Mouse (Mus musculus) small intestine, adult 2 months (tissue): Measurements from ENCODE around the gene Mob4.

Experiments
- CTCF ChIP-seq: fragments of 200-500 bp; IDR thresholded peaks from 2 replicates; pipeline ENCODE4 v1.5.1; 2012; ENCODE audit warnings: low read depth, mild to moderate bottlenecking, control low read depth, inconsistent platforms, low read length, moderate library complexity, mixed read lengths; ENCODE audit not compliant: insufficient replicate concordance, insufficient read length; ENCODE audit errors: extremely low read depth
- POLR2A ChIP-seq: fragments of 200-500 bp; IDR thresholded peaks from 2 replicates; pipeline ENCODE4 v1.6.1; 2012; ENCODE audit warnings: low read depth, mild to moderate bottlenecking, control low read depth, inconsistent platforms, low read length, moderate library complexity

DNA sequence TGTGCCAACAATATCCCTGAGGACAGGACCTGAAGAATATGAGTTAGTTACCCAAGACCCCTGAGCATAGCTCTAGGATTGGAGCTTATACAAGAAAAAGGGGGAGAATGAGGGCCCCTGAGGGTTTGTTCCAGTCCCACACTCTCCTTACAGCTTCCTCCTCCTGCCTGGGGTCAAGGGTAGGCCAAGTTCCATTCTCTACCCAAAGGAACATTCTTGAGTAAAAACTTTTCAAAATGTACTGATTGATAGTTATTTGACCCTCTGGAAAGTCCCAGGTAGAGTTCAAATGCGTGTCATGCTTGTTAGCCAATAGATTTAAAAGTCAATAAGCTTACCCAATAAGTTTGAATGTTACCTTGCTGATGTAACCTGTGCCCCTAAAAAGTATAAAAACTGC is 23.4 kb upstream of the Mob4 start:
- TF ChIP-seq POLR2A = no peak
- TF ChIP-seq CTCF = no peak
